Mouse (Mus musculus) WW6 (cell line): ENCODE measurements around the gene 1700016D06Rik.
A peak's percentile ranks its signal among the peaks of the same experiment; 100 is the strongest.

ENCODE experiments used
- DNase-seq: peaks from one replicate; pipeline ENCODE4 v3.0.0-alpha.2; 2013; ENCODE audit warnings: low read depth, low spot score

1700016D06Rik gene

GRCm38 (mm10) chr8:11701033-11701362 lies at the start of gene 1700016D06Rik:
1700016D06Rik (minus strand) TSS chr8:11701063.
- DNase-seq: no peak

GRCm38 (mm10) chr8:11749472-11749871 lies 48.6 kb upstream of the 1700016D06Rik start:
- no peak for DNase-seq

- DNase-seq: no peak
Measured at GRCm38 (mm10) chr8:11746850-11747600, 46.2 kb upstream of the 1700016D06Rik start.

GRCm38 (mm10) chr8:11743580-11743979 lies 42.7 kb upstream of the 1700016D06Rik start:
- DNase-seq: no peak

GRCm38 (mm10) chr8:11740857-11741256 lies 40.0 kb upstream of the 1700016D06Rik start:
- DNase-seq: no peak

GRCm38 (mm10) chr8:11739082-11739481 lies 38.2 kb upstream of the 1700016D06Rik start:
- DNase-seq: no peak

- no peak for DNase-seq
Measured at GRCm38 (mm10) chr8:11737096-11737495, 36.2 kb upstream of the 1700016D06Rik start.

- DNase-seq: no peak
Measured at GRCm38 (mm10) chr8:11735672-11736235, 34.9 kb upstream of the 1700016D06Rik start.

- no peak for DNase-seq
Measured at GRCm38 (mm10) chr8:11730271-11730940, 29.5 kb upstream of the 1700016D06Rik start.

GRCm38 (mm10) chr8:11728482-11729295 lies 27.8 kb upstream of the 1700016D06Rik start:
- DNase-seq: peak; percentile 24

- peak; percentile 42 for DNase-seq
Measured at GRCm38 (mm10) chr8:11727651-11728481, 27.0 kb upstream of the 1700016D06Rik start, which contains the start of gene Arhgef7. Arhgef7 (plus strand) TSS chr8:11727721.

- peak; percentile 13 for DNase-seq
Measured at GRCm38 (mm10) chr8:11727273-11727650, 26.4 kb upstream of the 1700016D06Rik start.

GRCm38 (mm10) chr8:11717194-11717593 lies 16.3 kb upstream of the 1700016D06Rik start:
- no peak for DNase-seq

GRCm38 (mm10) chr8:11712244-11712643 lies 11.4 kb upstream of the 1700016D06Rik start:
- no peak for DNase-seq

GRCm38 (mm10) chr8:11710415-11710814 lies 9.6 kb upstream of the 1700016D06Rik start:
- DNase-seq: no peak

- no peak for DNase-seq
Measured at GRCm38 (mm10) chr8:11709542-11709941, 8.7 kb upstream of the 1700016D06Rik start.

GRCm38 (mm10) chr8:11708815-11709214 lies 8.0 kb upstream of the 1700016D06Rik start:
- DNase-seq: no peak

GRCm38 (mm10) chr8:11707701-11708100 lies 6.8 kb upstream of the 1700016D06Rik start:
- no peak for DNase-seq

GRCm38 (mm10) chr8:11705818-11706217 lies 5.0 kb upstream of the 1700016D06Rik start:
- no peak for DNase-seq

GRCm38 (mm10) chr8:11704716-11705420 lies 4.0 kb upstream of the 1700016D06Rik start:
- DNase-seq: no peak
